Mouse (Mus musculus) bone marrow, adult 2 months (tissue): ENCODE measurements around the gene Cdk2ap1. TPM values are rescaled to one million over a fixed set of nuclear protein-coding genes. Genes with fewer than 3 reads are reported as not detected.
"Not testable (repeated sequence)": the region's sequence is repeated elsewhere in the genome, so short reads cannot be mapped to it uniquely, and the experiment has no call there.

Source experiments
- H3K27ac ChIP-seq: fragments of 200-500 bp; 2 replicates; pipeline ENCODE4 v1.5.1; 2012; ENCODE audit warnings: low read depth, mild to moderate bottlenecking, control low read depth, inconsistent platforms, low read length; ENCODE audit not compliant: control insufficient read depth, poor library complexity, insufficient read depth
- H3K4me1 ChIP-seq: fragments of 200-500 bp; 2 replicates; pipeline ENCODE4 v1.6.1; 2011; ENCODE audit warnings: low read length; ENCODE audit not compliant: control insufficient read depth, insufficient read depth
- H3K4me3 ChIP-seq: fragments of 200-500 bp; replicated peaks from 2 replicates; pipeline ENCODE3; 2011; ENCODE audit warnings: mild to moderate bottlenecking, low read depth, low read length, control low read depth; ENCODE audit not compliant: control insufficient read depth
- CTCF ChIP-seq: fragments of 200-500 bp; IDR thresholded peaks from 2 replicates; pipeline ENCODE4 v1.5.1; 2011; ENCODE audit warnings: low read length, control low read depth; ENCODE audit not compliant: control insufficient read depth, insufficient read depth
- POLR2A ChIP-seq: fragments of 200-500 bp; IDR thresholded peaks from 2 replicates; pipeline ENCODE4 v1.6.1; 2011; ENCODE audit warnings: low read depth, mild to moderate bottlenecking, control low read depth, low read length, borderline replicate concordance; ENCODE audit not compliant: control insufficient read depth
- WGBS: fragments of 180-500 bp; shearing (Covaris S2); methylation state at CpG from one replicate; pipeline ENCODE4 v1.1.7; 2018; 5-methylcytosine and 5-hydroxymethylcytosine counted together
- polyA plus RNA-seq: library from polyadenylated mRNA; stranded (reverse); fragments of >200 nt; gene quantifications from 2 replicates; pipeline ENCODE4 v1.2.4, GENCODE M21; 2011; ENCODE audit warnings: low replicate concordance; ENCODE audit not compliant: missing spikeins, insufficient read depth, insufficient read length

Cdk2ap1 gene
- polyA plus RNA-seq, 1 experiment = 35.9 TPM

DNA sequence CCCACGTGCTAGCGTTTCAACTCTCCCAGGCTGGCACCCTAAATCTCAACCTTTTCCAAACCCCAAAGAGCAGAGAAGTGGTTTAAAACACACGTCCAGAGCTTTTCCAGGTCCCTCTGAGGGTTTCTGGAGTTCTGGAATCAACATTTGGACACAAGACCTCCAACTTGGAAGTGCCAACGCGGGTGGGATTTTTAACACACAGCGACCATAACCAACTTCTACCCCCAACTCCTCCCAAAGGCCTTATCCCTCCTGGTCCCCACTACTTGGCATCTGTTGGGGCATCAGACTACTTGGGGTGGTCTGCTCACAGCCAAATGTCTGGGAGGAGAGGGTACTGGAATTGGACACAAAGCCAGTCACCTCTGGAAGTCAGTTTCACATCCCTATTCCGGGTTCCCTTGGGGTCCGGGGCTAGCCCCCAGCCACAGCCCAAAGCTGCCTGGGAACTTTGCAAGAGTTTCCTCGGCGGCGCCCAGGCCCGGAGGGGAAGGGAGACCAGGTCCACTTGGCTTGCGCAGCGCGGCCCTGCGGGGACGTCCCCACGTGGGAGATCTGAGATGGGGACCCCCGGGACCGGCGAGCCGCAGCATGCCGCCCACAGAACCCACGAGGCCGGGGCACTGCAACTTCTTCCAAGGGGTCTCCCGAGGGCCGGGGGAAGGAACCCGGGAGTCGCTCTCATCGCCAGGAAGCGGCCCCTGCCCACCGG lies 9.7 kb downstream of the Cdk2ap1 start:
- Histone ChIP-seq H3K4me1 (peaks cover 3% of the 10 kb centered on the region), H3K4me3 (peak overlapping the region; percentile 66), H3K27ac (peak overlapping the region; percentile 91)
- TF ChIP-seq POLR2A = no peak
- TF ChIP-seq CTCF = no peak
- under 1% methylated on average over 32 of the region's 32 CpGs for WGBS

DNA sequence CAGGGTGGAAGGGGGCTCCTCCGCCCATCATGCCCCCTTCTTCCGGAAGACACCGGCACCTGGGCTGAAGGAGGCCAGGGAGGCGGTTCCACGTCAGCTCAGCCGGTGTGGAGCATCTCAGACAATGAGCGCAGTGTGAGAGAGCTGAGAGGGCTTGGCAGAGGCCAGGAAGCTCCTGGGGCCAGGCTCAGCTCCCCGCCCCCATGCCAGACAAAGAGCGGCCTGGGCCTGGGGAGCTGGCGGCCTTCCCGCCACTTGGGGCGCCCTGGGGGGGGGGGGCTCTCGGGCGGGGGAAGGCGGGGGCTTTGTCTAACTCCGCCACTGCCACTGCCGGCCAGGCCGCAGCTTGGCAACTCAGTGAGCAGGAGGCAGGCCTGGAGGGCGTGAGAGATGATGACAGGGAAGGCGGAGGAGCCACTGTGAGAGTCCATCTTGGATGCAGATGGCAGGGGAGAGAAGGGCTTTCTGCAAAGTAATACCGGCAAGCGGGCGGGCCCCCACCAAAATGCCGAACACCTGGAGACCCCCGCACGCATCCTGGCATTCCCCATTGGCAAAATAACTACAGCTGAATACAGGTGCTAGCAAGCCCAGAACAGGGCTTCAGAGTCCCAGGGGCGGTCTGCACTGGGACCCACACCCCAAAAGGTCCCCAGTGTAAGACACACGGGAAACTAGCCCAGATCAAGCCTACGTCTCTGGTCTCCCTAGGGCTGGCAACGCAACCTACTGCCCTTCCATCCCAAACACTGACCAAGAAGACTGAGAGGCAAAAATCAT lies 10.6 kb downstream of the Cdk2ap1 start:
- Histone ChIP-seq H3K27ac (peak overlapping the region; percentile 36), H3K4me1 (peaks cover 3% of the 10 kb centered on the region), H3K4me3 (peak overlapping the region; percentile 57)
- 4% methylated on average over 30 of the region's 30 CpGs for WGBS
- no peak for TF ChIP-seq CTCF

DNA sequence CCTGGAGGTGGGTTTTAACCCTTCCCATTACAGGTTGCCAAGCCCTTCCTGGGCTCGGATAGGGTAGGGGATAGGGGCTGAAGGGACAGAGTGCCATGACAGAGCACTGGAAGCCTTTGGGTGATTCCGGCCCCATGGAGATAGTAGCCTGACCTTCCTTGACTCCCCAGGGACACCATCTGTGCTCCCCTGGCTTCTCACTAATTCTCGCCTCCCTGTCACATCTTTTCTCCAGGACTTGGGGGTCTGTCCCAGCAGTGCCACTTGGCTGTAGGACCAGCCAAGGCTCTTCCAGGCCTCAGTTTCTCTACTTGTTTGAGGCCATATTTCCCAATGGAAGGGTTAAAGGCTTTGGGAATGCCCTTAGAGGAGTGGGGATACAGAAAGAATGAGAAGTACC lies 11.3 kb downstream of the Cdk2ap1 start:
- TF ChIP-seq POLR2A (no peak), CTCF (no peak)
- Histone ChIP-seq H3K27ac (no peak overlapping the region; the same call in 1 of the 2 replicates), H3K4me1 (peaks cover 3% of the 10 kb centered on the region), H3K4me3 (no peak overlapping the region)
- 64% methylated on average over 3 of the region's 3 CpGs for WGBS

DNA sequence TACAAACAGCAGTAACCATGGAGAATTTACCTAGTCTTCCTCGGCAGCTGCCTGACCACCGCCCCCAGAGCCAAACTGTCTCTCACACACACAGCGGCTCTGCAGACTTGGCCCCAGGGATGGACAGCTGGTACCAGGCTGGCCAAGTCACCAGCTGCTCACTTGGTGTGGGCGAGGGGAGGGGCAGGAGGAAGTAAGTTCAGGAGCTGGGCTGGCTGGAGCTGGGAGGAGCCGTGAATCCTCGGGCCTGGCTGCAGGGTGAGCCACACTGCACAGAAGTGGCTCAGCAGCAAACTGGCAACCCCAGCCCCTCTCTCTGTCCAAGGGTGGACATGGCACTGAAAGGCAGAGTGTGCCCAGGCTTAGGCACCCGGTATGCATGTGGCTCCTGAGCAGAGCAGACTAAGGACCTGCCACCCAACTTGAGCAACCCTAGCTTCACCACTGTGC lies 11.7 kb downstream of the Cdk2ap1 start:
- Histone ChIP-seq H3K27ac (peak overlapping the region; percentile 15; the same call in 1 of the 2 replicates), H3K4me3 (no peak overlapping the region), H3K4me1 (peaks cover 3% of the 10 kb centered on the region)
- WGBS = 26% methylated on average over 7 of the region's 7 CpGs
- TF ChIP-seq POLR2A (no peak), CTCF (no peak)

DNA sequence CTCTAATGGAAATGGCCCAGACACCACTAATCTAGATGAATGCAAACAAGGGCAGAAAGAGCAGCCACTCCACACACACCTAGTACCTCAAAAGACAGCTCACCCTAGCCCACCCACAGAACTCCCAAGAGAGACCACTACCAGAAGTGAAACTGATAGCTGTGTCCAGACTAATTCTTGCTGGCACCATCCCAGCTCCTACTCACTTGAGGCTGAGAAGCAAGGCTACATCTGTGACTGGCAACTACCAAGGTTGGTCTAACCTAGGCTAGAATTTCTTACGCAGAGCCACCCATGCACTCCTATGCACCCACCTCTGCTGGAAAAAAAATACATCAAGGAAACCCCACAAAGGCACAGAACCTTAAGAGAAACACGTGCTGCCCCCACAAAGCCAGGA lies 12.5 kb downstream of the Cdk2ap1 start:
- H3K4me1 ChIP-seq = peaks cover 3% of the 10 kb centered on the region
- 69% methylated on average over 2 of the region's 2 CpGs for WGBS
- TF ChIP-seq CTCF (no peak), POLR2A (no peak)
- H3K4me3 ChIP-seq = no peak overlapping the region
- H3K27ac ChIP-seq = no peak overlapping the region

DNA sequence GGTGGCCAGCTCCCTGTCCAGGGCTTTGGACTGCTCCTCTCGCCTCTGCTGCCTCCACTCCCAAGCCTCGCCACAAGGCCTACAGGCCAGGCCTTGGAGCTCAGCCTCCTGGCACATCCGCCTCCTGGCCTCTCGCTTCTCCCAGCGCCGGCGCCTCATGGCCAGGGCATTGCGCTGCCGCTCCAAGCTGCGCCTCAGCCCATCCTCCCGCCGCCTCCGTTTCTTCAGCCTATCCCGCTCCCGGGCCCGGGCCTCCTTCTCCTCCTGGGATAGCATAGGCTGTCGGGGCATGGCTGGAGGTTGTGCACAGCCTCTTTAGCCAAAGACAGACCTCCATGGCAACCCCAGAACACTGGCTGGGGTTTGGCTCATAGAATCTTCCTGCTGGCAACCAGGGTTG lies 13.7 kb downstream of the Cdk2ap1 start:
- H3K27ac ChIP-seq = no peak overlapping the region
- WGBS = 96% methylated on average over 17 of the region's 17 CpGs
- H3K4me3 ChIP-seq = no peak overlapping the region
- TF ChIP-seq CTCF (no peak), POLR2A (no peak)
- peaks cover 3% of the 10 kb centered on the region for H3K4me1 ChIP-seq

DNA sequence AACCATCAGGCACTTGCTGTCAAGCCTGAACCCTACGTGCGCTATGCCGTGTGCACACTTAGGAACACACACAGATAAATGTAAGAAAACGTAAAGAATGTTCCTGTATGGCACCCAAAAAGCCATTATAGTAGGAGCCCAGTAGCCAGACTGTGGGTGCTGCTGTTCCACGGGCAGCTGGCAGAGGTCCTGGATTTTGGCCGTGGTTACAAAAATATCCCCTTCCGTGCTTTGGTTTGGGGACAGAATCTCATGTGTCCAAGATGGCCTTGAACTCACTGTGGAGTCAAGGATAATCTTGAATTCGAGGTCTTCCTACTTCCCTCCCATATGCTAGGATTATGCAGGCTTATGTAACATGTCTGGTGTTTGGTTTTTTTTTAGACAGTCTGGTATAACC lies 20.0 kb downstream of the Cdk2ap1 start:
- H3K4me1 ChIP-seq = no peaks in the 10 kb centered on the region
- 87% methylated on average over 8 of the region's 8 CpGs for WGBS
- TF ChIP-seq POLR2A = no peak

DNA sequence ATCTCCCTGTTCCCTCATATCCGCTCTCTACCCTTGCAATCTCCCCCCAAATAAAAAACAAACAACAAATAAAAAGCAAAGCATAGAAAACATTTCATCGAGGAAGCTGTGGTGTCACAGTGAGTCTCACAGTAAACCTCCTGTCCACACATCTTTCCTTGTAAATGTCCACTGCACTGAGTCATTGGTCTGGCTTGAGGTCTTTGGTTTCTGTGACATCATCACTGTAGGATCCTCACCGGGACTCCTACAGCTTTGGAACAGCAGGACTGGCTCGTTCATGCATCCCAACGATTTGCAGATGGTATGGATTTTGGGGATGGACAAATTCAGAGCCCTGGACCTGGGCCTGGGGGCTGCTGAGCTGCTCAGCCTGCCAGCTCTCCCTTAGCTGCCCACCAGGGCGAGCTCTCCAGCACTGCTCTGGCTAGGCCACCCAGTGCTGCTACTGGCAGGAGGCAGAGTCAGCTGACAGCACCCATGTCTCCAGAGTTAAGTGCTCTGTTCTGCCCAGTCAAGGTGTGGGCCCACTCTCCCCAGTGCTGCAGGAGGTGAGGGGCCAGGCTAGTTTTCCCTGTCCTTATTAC lies 21.0 kb downstream of the Cdk2ap1 start:
- not testable (repeated sequence) for H3K27ac ChIP-seq, H3K4me1 ChIP-seq, H3K4me3 ChIP-seq
- 80% methylated on average over 6 of the region's 6 CpGs for WGBS

More for the DNA sequence above, 20.0 kb downstream of the Cdk2ap1 start:
- H3K27ac ChIP-seq = no peak overlapping the region
- H3K4me3 ChIP-seq = no peak overlapping the region
